Mouse (Mus musculus) adrenal gland, postnatal 4 days (tissue): ENCODE measurements around the gene Trip11. TPM values are rescaled to one million over a fixed set of nuclear protein-coding genes. Genes with fewer than 3 reads are reported as not detected.

Experiments used
- total RNA-seq, 2 experiments: library from RNA; stranded (reverse); gene quantifications; 2 replicates each; pipeline ENCODE4 v1.2.3; 2021

Trip11 gene
- total RNA-seq, 2 experiments from 2014 or later: 32.0 to 36.9 TPM

Other genes with a start within 250 kb of the Trip11 start
- 1 to 10 TPM; 1.4 to 2.2 TPM for gene Tc2n, start 194.7 kb downstream of the Trip11 start, total RNA-seq
- 10 to 100 TPM; 78.4 to 96.9 TPM for gene Fbln5, start 94.2 kb downstream of the Trip11 start, total RNA-seq
- gene Atxn3, start 45.0 kb upstream of the Trip11 start, total RNA-seq: 10 to 100 TPM; 19.3 to 20.3 TPM
- gene Cpsf2, start 62.7 kb upstream of the Trip11 start, total RNA-seq: 10 to 100 TPM; 35.1 to 35.7 TPM
- under 1 TPM; 0.48 to 0.93 TPM for gene Slc24a4, start 215.5 kb upstream of the Trip11 start, total RNA-seq